12 mouse cellular contexts compared by ENCODE assay signal in the genomic region with DNA sequence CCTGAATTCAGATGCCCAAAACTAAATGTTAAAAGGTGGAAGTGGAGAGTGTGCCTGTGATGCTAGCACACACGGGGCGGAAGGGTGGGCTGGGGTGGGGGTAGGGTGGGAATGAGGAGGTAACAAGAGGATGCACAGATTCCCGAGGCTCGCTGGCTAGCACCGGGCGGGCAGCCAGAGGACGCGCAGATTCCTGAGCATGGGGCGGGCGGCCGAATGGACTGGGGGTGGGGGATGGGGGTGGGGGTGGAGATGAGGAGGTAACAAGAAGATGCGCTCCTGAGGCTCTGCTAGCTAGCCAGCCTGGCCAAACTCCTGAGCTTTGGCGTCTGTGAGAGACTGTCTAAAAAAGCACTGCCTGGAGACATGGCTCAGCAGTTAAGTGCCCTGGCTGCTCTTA. TPM values are rescaled to one million over a fixed set of nuclear protein-coding genes. Genes with fewer than 3 reads are reported as not detected.
DNase-seq lines count a peak whose midpoint lies in the region; ATAC-seq and TF ChIP-seq lines count a peak whose summit lies in the region.
"Had no signal": no experiment of that assay in that cellular context is flagged by ENCODE, and none has a peak within 500 bp of the region (broad histone marks: within the 10 kb centered on the region; RNA-seq: fewer than 3 reads in every experiment).

No protein-coding gene starts in this region.

- no peaks in the 10 kb centered on the region for H3K9me3 ChIP-seq in forebrain, postnatal 0 days (ENCODE audit: low read length)
- no peaks in the 10 kb centered on the region for H3K9me3 ChIP-seq in midbrain, embryonic 14.5 days (ENCODE audit: control insufficient read depth, low read length)

- no peak overlapping the region for H3K27ac ChIP-seq in forebrain, postnatal 0 days (ENCODE audit: low read depth, low read length)
- H3K27ac ChIP-seq in midbrain, embryonic 14.5 days (replicated peaks; ENCODE audit: low read depth, low read length) = no peak overlapping the region

- H3K27me3 ChIP-seq in forebrain, postnatal 0 days (ENCODE audit: insufficient read depth, low read length) = no peaks in the 10 kb centered on the region
- H3K27me3 ChIP-seq in midbrain, embryonic 14.5 days (ENCODE audit: control insufficient read depth, insufficient read depth, low read length) = no peaks in the 10 kb centered on the region

- peak overlapping the region; percentile 31 for H3K4me2 ChIP-seq in forebrain, postnatal 0 days (ENCODE audit: low read depth)
- H3K4me2 ChIP-seq in midbrain, embryonic 14.5 days (ENCODE audit: low read length) = peak overlapping the region; percentile 17; the same call in 1 of the 2 replicates

- DNase-seq in cerebellum, postnatal 10 days = peak; percentile 62 to 69
- peak; percentile 43 for DNase-seq in left cerebral cortex, postnatal 4 days
- DNase-seq in left cerebral cortex, postnatal 36 days (ENCODE audit: low spot score in 2 of 2) = no peak
- DNase-seq in forebrain, postnatal 0 days = no peak
- DNase-seq in midbrain, embryonic 14.5 days = peak; percentile 24
- DNase-seq in right cerebral cortex, adult 18-20 months = no peak
- no peak for DNase-seq in adrenal gland, adult 8-10 months

- TF ChIP-seq CTCF in forebrain, postnatal 0 days (IDR thresholded peaks at IDR 0.05; ENCODE audit: low read depth) = no peak

- no peak for ATAC-seq in cerebellum, adult (ENCODE audit: insufficient number of reproducible peaks, low FRiP score, low TSS enrichment)
- no peak for ATAC-seq in forebrain, postnatal 0 days
- ATAC-seq in midbrain, embryonic 14.5 days (ENCODE audit: low FRiP score, low TSS enrichment) = no peak

- H3K9ac ChIP-seq in forebrain, postnatal 0 days = no peak overlapping the region
- no peak overlapping the region for H3K9ac ChIP-seq in midbrain, embryonic 14.5 days (replicated peaks; ENCODE audit: low read length)

- no peaks in the 10 kb centered on the region for H3K4me1 ChIP-seq in forebrain, postnatal 0 days (ENCODE audit: insufficient read depth)
- H3K4me1 ChIP-seq in midbrain, embryonic 14.5 days (ENCODE audit: control insufficient read depth, insufficient read depth, low read length) = no peaks in the 10 kb centered on the region

- no peaks in the 10 kb centered on the region for H3K36me3 ChIP-seq in forebrain, postnatal 0 days (ENCODE audit: insufficient read depth)
- peaks cover 15% of the 10 kb centered on the region for H3K36me3 ChIP-seq in midbrain, embryonic 14.5 days (ENCODE audit: control insufficient read depth, insufficient read depth, low read length)

- H3K4me3 ChIP-seq in forebrain, postnatal 0 days (ENCODE audit: low read depth, low read length) = no peak overlapping the region
- H3K4me3 ChIP-seq in midbrain, embryonic 14.5 days (replicated peaks; ENCODE audit: low read depth, low read length) = no peak overlapping the region

- intact Hi-C loops in left cerebral cortex, postnatal 4 days (cut with DNase I) = no loop called here
- intact Hi-C loops in left cerebral cortex, postnatal 36 days (cut with DNase I) = no loop called here

- 15% methylated on average over 13 of the region's 13 CpGs for WGBS in forebrain, postnatal 0 days
- whole genome bisulfite sequencing in midbrain, embryonic 14.5 days = 3% methylated on average over 13 of the region's 13 CpGs

RNA-seq across cellular contexts. Expression of gene Mpp2, which starts 17.9 kb away (rescaled TPM):
- 10 to 100 TPM; 39.1 to 45.0 TPM for total RNA-seq in left cerebral cortex, postnatal 4 days (2021)
- 100 to 1,000 TPM; 148 to 157 TPM for total RNA-seq in left cerebral cortex, postnatal 36 days (2021)
- total RNA-seq in forebrain, postnatal 0 days (2014; rRNA removed) = 27.3 and 28.3 TPM in 2 replicates
- polyA plus RNA-seq in forebrain, postnatal 0 days (2015; fragmentation: Nextera tagmentation; extraction: Ambion mirVana) = 14.1 and 21.4 TPM in 2 replicates
- 22.5 and 23.9 TPM in 2 replicates for polyA plus RNA-seq in midbrain, embryonic 14.5 days (2014; fragmentation: Nextera tagmentation; extraction: Ambion mirVana)
- 10 to 100 TPM; 12.6 to 29.0 (median 15.2) TPM for total RNA-seq in adrenal gland, adult 8-10 months (2022)

RNA-seq across cellular contexts. Expression of gene Cd300lg, which starts 29.1 kb away (rescaled TPM):
- total RNA-seq in left cerebral cortex, postnatal 4 days (2021) = not detected
- under 1 TPM in 1 of 2 experiments, not detected in 1; 0.32 TPM for total RNA-seq in left cerebral cortex, postnatal 36 days (2021)
- total RNA-seq in forebrain, postnatal 0 days (2014; rRNA removed) = 0.69 and 0.86 TPM in 2 replicates
- polyA plus RNA-seq in forebrain, postnatal 0 days (2015; fragmentation: Nextera tagmentation; extraction: Ambion mirVana) = 0.15 and 0.30 TPM in 2 replicates
- polyA plus RNA-seq in midbrain, embryonic 14.5 days (2014; fragmentation: Nextera tagmentation; extraction: Ambion mirVana) = 0.15 and 0.17 TPM in 2 replicates
- 10 to 100 TPM; 40.5 to 84.1 (median 56.3) TPM for total RNA-seq in adrenal gland, adult 8-10 months (2022)
- total RNA-seq: hematopoietic stem cell, adult 5-6 weeks had no signal

RNA-seq across cellular contexts. Expression of gene Ppy, which starts 30.7 kb away (rescaled TPM):
- total RNA-seq in left cerebral cortex, postnatal 4 days (2021) = not detected
- total RNA-seq in left cerebral cortex, postnatal 36 days (2021) = not detected
- not detected in 2 replicates for total RNA-seq in forebrain, postnatal 0 days (2014; rRNA removed)
- not detected in 2 replicates for polyA plus RNA-seq in forebrain, postnatal 0 days (2015; fragmentation: Nextera tagmentation; extraction: Ambion mirVana)
- not detected in 2 replicates for polyA plus RNA-seq in midbrain, embryonic 14.5 days (2014; fragmentation: Nextera tagmentation; extraction: Ambion mirVana)
- not detected for total RNA-seq in adrenal gland, adult 8-10 months (2022)
- total RNA-seq: hematopoietic stem cell, adult 5-6 weeks had no signal
- polyA plus RNA-seq: limb, embryonic 11.5 days; small intestine, adult 2 months had no signal

RNA-seq across cellular contexts. Expression of gene Pyy, which starts 37.2 kb away (rescaled TPM):
- total RNA-seq in left cerebral cortex, postnatal 4 days (2021) = not detected
- total RNA-seq in left cerebral cortex, postnatal 36 days (2021) = not detected
- total RNA-seq in forebrain, postnatal 0 days (2014; rRNA removed) = not detected in 2 replicates
- polyA plus RNA-seq in forebrain, postnatal 0 days (2015; fragmentation: Nextera tagmentation; extraction: Ambion mirVana) = not detected in 2 replicates
- polyA plus RNA-seq in midbrain, embryonic 14.5 days (2014; fragmentation: Nextera tagmentation; extraction: Ambion mirVana) = not detected in 2 replicates
- not detected for total RNA-seq in adrenal gland, adult 8-10 months (2022)
- total RNA-seq: hematopoietic stem cell, adult 5-6 weeks had no signal
- polyA plus RNA-seq: limb, embryonic 11.5 days; urinary bladder, adult 2 months had no signal

RNA-seq across cellular contexts. Expression of gene Mpp3, which starts 42.2 kb away (rescaled TPM):
- total RNA-seq in left cerebral cortex, postnatal 4 days (2021) = 10 to 100 TPM; 53.1 to 56.3 TPM
- total RNA-seq in left cerebral cortex, postnatal 36 days (2021) = 10 to 100 TPM; 69.0 to 85.2 TPM
- total RNA-seq in forebrain, postnatal 0 days (2014; rRNA removed) = 56.6 and 60.3 TPM in 2 replicates
- 45.5 and 46.4 TPM in 2 replicates for polyA plus RNA-seq in forebrain, postnatal 0 days (2015; fragmentation: Nextera tagmentation; extraction: Ambion mirVana)
- 45.4 and 54.2 TPM in 2 replicates for polyA plus RNA-seq in midbrain, embryonic 14.5 days (2014; fragmentation: Nextera tagmentation; extraction: Ambion mirVana)
- total RNA-seq in adrenal gland, adult 8-10 months (2022) = 10 to 100 TPM; 14.5 to 75.4 (median 38.7) TPM

Comparison
In these comparisons a context has a peak if more than half of its experiments do, and no peak if none do; other contexts are left out.
1. DNase-seq: peak in cerebellum, postnatal 10 days (2 of 2), left cerebral cortex, postnatal 4 days (single experiment) and midbrain, embryonic 14.5 days (single experiment); none in left cerebral cortex, postnatal 36 days (0 of 2), forebrain, postnatal 0 days (single experiment), right cerebral cortex, adult 18-20 months (single experiment) and adrenal gland, adult 8-10 months (single experiment).
2. RNA of gene Cd300lg, which starts 29.1 kb away (total RNA-seq): 40.5 to 84.1 TPM in adrenal gland, adult 8-10 months; 0.69 to 0.86 TPM in forebrain, postnatal 0 days, 0.32 TPM in left cerebral cortex, postnatal 36 days and not detected in left cerebral cortex, postnatal 4 days; every median in the first group is over 10 times any median in the second.